Mouse (Mus musculus) cerebellum, postnatal 25 days (tissue): ENCODE measurements around the gene Ddx19a.
"Not testable (repeated sequence)": the region's sequence is repeated elsewhere in the genome, so short reads cannot be mapped to it uniquely, and the experiment has no call there.

Experiments used
- DNase-seq, 2 experiments: peaks; one replicate each; pipeline ENCODE4 v3.0.0; 2021; ENCODE audit warnings: mixed read lengths in 2 of 2

Gene Ddx19a

GRCm38 (mm10) chr8:110997547-110998531 is at the start of gene Ddx19a:
TSS of gene Ddx19a (minus strand) at chr8:110997800.
- DNase-seq: peak; percentile 90 to 94

GRCm38 (mm10) chr8:111044003-111044734 is 46.6 kb upstream of the Ddx19a start:
- DNase-seq: no peak

GRCm38 (mm10) chr8:111042546-111042945 is 44.9 kb upstream of the Ddx19a start:
- no peak for DNase-seq

DNA sequence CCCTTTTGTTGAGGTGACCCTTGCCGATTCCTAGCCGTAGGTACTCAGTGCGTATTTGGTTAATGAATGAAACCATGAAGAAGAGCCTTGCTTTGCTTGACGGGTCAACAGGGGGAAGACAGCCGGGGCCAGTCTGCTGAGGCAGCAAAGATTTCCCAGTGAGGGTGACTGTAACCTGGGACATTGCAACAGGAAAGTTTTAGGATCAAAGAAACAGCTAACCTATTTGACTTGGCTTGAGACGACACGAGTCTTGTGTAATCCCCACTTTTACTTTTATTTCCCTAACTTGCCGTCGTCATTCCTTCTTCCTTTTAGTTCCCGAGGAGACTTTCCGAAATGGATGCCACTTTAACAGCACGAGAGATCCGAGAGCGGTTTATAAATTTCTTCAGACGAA is 39.0 kb upstream of the Ddx19a start:
- DNase-seq: no peak

GRCm38 (mm10) chr8:111034276-111034675 is 36.7 kb upstream of the Ddx19a start:
- DNase-seq: peak in 1 of 2 experiments; percentile 58

GRCm38 (mm10) chr8:111033482-111034215 is 36.0 kb upstream of the Ddx19a start:
- peak; percentile 93 to 96 for DNase-seq

DNA sequence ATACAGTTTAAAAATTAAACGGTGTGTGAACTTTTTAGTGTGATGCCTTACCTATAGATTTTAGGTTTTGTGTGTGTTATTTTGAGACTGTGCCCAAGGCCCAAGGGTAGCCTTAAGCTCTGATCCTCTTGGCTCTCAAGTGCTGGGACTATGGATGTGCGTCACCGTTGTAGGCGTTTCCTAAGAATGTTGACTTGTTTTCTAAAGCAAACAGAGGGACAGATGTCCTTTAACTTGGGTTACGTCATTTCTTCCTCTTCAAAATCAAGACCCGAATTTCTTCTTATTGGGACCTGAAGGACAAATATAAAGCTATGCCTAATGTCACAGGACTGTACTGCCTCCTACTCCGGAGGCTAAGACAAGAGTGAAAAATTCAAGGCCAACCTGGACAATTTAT is 35.3 kb upstream of the Ddx19a start, which contains the start of gene Aars:
Gene Aars (plus strand): TSS at position 229 of the 400 bp plus-strand sequence.
- DNase-seq: no peak

- DNase-seq: no peak
These were observed 34.0 kb upstream of the Ddx19a start, which contains the start of gene Ddx19b for GRCm38 (mm10) chr8:111031572-111031971. TSS of gene Ddx19b (minus strand) at chr8:111031751.

- DNase-seq: no peak
These were observed 32.4 kb upstream of the Ddx19a start for GRCm38 (mm10) chr8:111030045-111030444.

- DNase-seq: no peak
These were observed 32.0 kb upstream of the Ddx19a start for GRCm38 (mm10) chr8:111029589-111029988.

- DNase-seq: peak; percentile 92 to 93
These were observed 29.9 kb upstream of the Ddx19a start for GRCm38 (mm10) chr8:111027391-111027937.

DNA sequence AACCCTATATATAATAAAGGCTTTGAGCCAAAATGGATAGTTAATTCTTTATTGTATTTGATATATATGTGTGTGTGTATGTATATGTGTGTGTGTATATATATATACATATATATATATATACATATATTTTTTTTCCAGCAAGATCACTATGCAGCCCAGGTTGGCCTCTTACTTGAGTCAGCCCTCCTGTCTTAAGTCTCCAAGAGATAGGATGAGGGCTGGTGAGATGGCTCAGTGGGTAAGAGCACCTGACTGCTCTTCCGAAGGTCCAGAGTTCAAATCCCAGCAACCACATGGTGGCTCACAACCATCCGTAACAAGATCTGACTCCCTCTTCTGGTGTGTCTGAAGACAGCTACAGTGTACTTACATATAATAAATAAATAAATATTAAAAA is 29.0 kb upstream of the Ddx19a start:
- DNase-seq: not testable (repeated sequence)

DNA sequence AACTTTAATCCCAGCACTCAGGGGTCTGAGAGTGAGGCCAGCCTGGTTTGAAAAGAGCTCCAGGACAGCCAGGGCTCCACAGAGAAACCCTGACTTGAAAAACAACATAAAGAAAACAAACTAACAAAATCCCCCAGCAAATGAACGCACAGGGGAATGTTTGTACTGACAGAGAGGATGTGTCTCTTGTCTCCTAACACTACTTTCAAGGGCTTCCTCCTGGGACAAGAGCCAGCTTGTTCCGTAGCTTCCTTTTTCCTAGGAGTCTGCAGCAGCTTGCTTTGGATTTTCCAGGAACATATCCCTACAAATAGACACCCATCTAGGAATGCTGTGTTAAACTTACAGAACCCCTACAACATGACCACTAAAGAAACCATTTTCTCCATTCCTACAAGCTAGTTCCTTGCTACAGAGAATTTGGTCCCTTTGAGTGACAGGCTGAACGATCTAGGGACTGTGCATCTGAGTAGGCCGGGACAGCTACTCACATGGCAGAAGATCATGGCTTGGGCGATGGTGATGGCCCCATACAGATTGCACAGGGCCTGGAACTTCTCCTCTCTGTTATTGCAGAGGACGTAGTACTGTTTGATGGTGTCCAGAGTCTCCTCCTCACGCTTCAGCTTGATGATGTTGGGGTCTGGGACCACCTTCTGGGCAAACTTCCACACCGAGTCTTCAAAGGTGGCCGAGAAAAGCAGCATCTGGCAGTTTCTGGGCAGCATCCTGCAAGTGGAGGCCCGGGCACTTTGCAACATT is 12.8 kb upstream of the Ddx19a start:
- DNase-seq: not testable (repeated sequence)

DNA sequence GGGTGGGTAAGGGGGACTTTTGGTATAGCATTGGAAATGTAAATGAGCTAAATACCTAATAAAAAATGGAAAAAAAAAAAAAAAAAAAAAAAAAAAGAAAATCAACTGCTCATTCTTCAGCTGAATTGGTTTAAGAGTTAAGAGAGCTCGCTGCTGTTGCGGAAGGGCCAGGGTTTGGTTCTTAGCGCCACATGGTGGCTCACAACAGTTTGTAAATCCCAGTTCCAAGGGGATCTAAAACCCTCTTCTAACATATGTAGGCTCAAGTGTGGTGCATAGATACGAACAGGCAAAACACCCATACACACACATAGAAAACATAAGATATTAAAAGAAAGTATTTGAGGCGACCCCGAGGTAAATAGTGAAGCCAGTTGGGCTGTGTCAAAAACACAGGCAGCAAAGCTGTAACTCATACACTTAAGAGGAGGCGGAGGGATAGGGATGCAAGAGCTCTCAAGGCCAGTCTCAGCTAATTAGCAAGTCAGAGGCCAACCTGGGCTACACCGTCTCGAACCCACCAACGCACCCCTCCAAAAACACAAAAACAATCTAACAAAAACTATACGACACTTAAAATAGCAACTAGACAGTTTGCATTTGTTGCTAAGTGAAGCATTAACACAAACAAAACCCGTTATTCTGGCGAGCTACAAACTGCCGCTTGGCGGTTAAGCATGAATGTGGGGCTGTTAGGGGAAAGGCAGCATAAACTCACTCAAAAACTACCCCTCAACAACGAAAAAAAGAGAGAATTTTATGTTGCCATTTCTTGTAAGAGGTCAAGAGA is 764 bp downstream of the Ddx19a start:
- no peak for DNase-seq

DNA sequence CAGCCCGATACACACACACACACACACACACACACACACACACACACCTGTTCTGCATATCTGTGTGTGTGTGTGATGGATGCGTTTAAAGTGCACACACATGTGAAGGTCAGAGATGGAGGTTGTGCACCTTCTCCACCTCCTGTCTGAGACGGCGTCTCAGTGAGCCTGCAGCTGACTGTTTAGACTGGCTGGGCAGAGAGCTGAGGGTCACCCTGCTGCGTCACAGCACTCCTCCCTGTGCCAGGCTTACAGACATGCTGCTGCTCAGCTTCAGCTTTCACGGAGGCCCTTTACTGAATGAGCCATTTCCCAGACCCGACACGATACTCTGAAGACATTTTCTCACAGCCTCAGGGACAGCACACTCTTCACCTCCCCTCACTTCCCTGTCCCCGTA is 7.6 kb downstream of the Ddx19a start:
- no peak for DNase-seq

- DNase-seq: no peak
These were observed 9.5 kb downstream of the Ddx19a start for GRCm38 (mm10) chr8:110987805-110988744.

GRCm38 (mm10) chr8:110981304-110981703 is 16.3 kb downstream of the Ddx19a start:
- DNase-seq: no peak

DNA sequence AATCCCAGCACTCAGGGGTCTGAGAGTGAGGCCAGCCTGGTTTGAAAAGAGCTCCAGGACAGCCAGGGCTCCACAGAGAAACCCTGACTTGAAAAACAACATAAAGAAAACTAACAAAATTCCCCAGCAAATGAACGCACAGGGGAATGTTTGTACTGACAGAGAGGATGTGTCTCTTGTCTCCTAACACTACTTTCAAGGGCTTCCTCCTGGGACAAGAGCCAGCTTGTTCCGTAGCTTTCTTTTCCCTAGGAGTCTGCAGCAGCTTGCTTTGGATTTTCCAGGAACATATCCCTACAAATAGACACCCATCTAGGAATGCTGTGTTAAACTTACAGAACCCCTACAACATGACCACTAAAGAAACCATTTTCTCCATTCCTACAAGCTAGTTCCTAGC is 19.6 kb downstream of the Ddx19a start:
- not testable (repeated sequence) for DNase-seq

- DNase-seq: not testable (repeated sequence)
These were observed 21.1 kb downstream of the Ddx19a start for GRCm38 (mm10) chr8:110976532-110976931.
